ENCODE assay signal across 15 mouse cellular contexts in genomic region chr11:99080902-99081543, GRCm38 (mm10). TPM values are rescaled to one million over a fixed set of nuclear protein-coding genes. Genes with fewer than 3 reads are reported as not detected.
DNase-seq lines count a peak whose midpoint lies in the region; ATAC-seq lines count a peak whose summit lies in the region.
"Had no signal": no experiment of that assay in that cellular context is flagged by ENCODE, and none has a peak within 500 bp of the region (broad histone marks: within the 10 kb centered on the region; RNA-seq: fewer than 3 reads in every experiment).

No protein-coding gene starts in this region.

- DNase-seq in heart, postnatal 25 days (ENCODE audit: low spot score) = peak; percentile 29
- DNase-seq in heart, postnatal 10 days = no peak
- DNase-seq in adipocyte (ENCODE audit: low spot score) = peak; percentile 61
- DNase-seq in thymus, postnatal 0 days (ENCODE audit: low spot score) = no peak
- DNase-seq in left cerebral cortex, adult 9 months (ENCODE audit: low spot score in 2 of 2) = no peak
- DNase-seq in kidney, adult 18-20 months = no peak
- DNase-seq: cerebellum, adult 9-11 months; forebrain, postnatal 0 days; thymus, postnatal 25 days had no signal

- ATAC-seq in granulocyte monocyte progenitor cell, adult 5-6 weeks (replicated peaks; ENCODE audit: poor library complexity, severe bottlenecking) = peak; percentile 70
- peak; percentile 55 for ATAC-seq in megakaryocyte progenitor cell, adult 5-6 weeks (replicated peaks; ENCODE audit: poor library complexity)
- ATAC-seq: forebrain, postnatal 0 days; midbrain, embryonic 15.5 days had no signal

- intact Hi-C loops in heart, postnatal 25 days (cut with DNase I) = no loop called here
- intact Hi-C loops in heart, postnatal 10 days (cut with DNase I) = no loop called here

RNA-seq across cellular contexts. Expression of gene Tns4, which starts 8.1 kb away (rescaled TPM):
- under 1 TPM; 0.18 to 0.20 TPM for total RNA-seq in heart, postnatal 25 days (2021)
- total RNA-seq in heart, postnatal 10 days (2021) = under 1 TPM; 0.12 TPM
- 2.8 and 3.0 TPM in 2 replicates for total RNA-seq in granulocyte monocyte progenitor cell, adult 5-6 weeks (2014; fragmentation: Nextera tagmentation)
- total RNA-seq in granulocyte monocyte progenitor cell, adult 5-6 weeks (2017) = 0.62 and 3.1 TPM in 2 replicates
- total RNA-seq in megakaryocyte progenitor cell, adult 5-6 weeks (2015) = 2.1 and 2.4 TPM in 2 replicates
- 1.4 and 1.8 TPM in 2 replicates for total RNA-seq in megakaryocyte progenitor cell, adult 5-6 weeks (2017)
- polyA plus RNA-seq in thymus, postnatal 0 days (2015; fragmentation: Nextera tagmentation; extraction: Ambion mirVana) = 1.4 and 1.7 TPM in 2 replicates
- total RNA-seq: gastrocnemius, adult 8-10 months; hematopoietic stem cell, adult 5-6 weeks; layer of hippocampus, postnatal 25 days had no signal
- polyA plus RNA-seq: forebrain, postnatal 0 days had no signal

RNA-seq across cellular contexts. Expression of gene Igfbp4, which starts 40.0 kb away (rescaled TPM):
- 10 to 100 TPM; 87.8 to 99.7 TPM for total RNA-seq in heart, postnatal 25 days (2021)
- total RNA-seq in heart, postnatal 10 days (2021) = 100 to 1,000 TPM; 192 to 218 TPM
- total RNA-seq in granulocyte monocyte progenitor cell, adult 5-6 weeks (2014; fragmentation: Nextera tagmentation) = 236 and 288 TPM in 2 replicates
- total RNA-seq in granulocyte monocyte progenitor cell, adult 5-6 weeks (2017) = 279 and 410 TPM in 2 replicates
- 188 and 211 TPM in 2 replicates for total RNA-seq in megakaryocyte progenitor cell, adult 5-6 weeks (2015)
- 327 and 329 TPM in 2 replicates for total RNA-seq in megakaryocyte progenitor cell, adult 5-6 weeks (2017)
- 85.0 and 98.4 TPM in 2 replicates for polyA plus RNA-seq in thymus, postnatal 0 days (2015; fragmentation: Nextera tagmentation; extraction: Ambion mirVana)

RNA-seq across cellular contexts. Expression of gene Top2a, which starts 57.0 kb away (rescaled TPM):
- 1 to 10 TPM; 4.2 to 4.6 TPM for total RNA-seq in heart, postnatal 25 days (2021)
- total RNA-seq in heart, postnatal 10 days (2021) = 10 to 100 TPM; 53.3 to 57.0 TPM
- 216 and 220 TPM in 2 replicates for total RNA-seq in granulocyte monocyte progenitor cell, adult 5-6 weeks (2014; fragmentation: Nextera tagmentation)
- 674 and 681 TPM in 2 replicates for total RNA-seq in granulocyte monocyte progenitor cell, adult 5-6 weeks (2017)
- total RNA-seq in megakaryocyte progenitor cell, adult 5-6 weeks (2015) = 284 and 285 TPM in 2 replicates
- 584 and 646 TPM in 2 replicates for total RNA-seq in megakaryocyte progenitor cell, adult 5-6 weeks (2017)
- 298 and 329 TPM in 2 replicates for polyA plus RNA-seq in thymus, postnatal 0 days (2015; fragmentation: Nextera tagmentation; extraction: Ambion mirVana)

Comparison
In these comparisons a context has a peak if more than half of its experiments do, and no peak if none do; other contexts are left out.
1. DNase-seq: peak in heart, postnatal 25 days (single experiment) and adipocyte (single experiment); none in heart, postnatal 10 days (0 of 2), thymus, postnatal 0 days (single experiment), left cerebral cortex, adult 9 months (0 of 2) and kidney, adult 18-20 months (single experiment).
2. RNA of gene Top2a, which starts 57.0 kb away (total RNA-seq): 216 to 681 TPM in granulocyte monocyte progenitor cell, adult 5-6 weeks, 284 to 646 TPM in megakaryocyte progenitor cell, adult 5-6 weeks and 53.3 to 57.0 TPM in heart, postnatal 10 days; 4.2 to 4.6 TPM in heart, postnatal 25 days; every median in the first group is over 4 times any median in the second.